Mouse (Mus musculus): ENCODE data around the gene Leng9.

DNA sequence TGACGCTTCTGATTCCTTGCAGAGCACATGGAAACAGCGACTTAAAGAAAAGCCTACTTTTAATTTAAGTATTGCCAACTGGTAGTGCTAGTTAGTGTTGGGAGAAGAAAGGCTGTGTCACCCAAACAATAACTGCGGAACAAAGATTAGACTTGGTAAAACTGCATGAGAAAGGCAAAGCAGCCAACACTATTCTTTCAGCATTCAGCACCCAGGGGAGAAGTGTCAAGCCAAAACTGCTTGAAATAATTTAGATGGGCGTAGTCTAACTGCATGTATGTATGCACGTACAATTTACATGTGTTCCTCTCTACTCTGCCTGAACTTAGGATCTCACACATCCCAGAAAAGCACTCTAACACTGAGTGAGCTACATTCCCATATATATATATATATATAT, 4.2 kb upstream of the Leng9 start:
- TF ChIP-seq POLR2A (IDR thresholded peaks at IDR 0.05; ENCODE audit: control insufficient read depth, low read depth, low read length) (no peak), CTCF (IDR thresholded peaks at IDR 0.05; ENCODE audit: control insufficient read depth, insufficient read depth, insufficient replicate concordance, low read depth, low read length) (no peak)

Data from testis, adult 2 months (tissue).